Mouse (Mus musculus) c-Kit-positive CD71-negative TER-119-negative erythroid progenitor cells, embryonic 14.5 days (primary cell): ENCODE data around the gene Odf4.

ENCODE experiments used
- DNase-seq: peaks from one replicate; pipeline ENCODE4 v3.0.0-alpha.2; 2013; ENCODE audit warnings: low read depth

The Odf4 gene

DNA sequence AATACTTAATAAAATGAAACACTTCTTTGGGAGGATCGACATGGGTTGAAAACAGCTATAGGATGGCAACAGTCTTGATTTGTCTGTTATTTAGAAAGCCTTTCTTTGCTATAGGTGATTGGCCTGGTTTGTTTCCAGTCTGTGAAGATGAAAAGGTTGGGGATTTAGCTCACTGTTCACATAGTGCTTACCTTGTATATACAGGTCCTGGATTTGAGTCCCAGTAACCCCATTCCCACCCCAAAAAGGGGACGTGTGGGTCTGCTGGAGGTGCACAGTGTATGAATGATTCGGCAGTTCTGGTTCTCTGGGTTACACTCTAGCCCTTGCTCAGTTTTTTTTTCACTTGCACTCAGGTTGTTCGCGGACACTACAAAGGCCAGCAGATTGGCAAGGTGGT, 24.1 kb downstream of the Odf4 start:
- DNase-seq, result no peak

DNA sequence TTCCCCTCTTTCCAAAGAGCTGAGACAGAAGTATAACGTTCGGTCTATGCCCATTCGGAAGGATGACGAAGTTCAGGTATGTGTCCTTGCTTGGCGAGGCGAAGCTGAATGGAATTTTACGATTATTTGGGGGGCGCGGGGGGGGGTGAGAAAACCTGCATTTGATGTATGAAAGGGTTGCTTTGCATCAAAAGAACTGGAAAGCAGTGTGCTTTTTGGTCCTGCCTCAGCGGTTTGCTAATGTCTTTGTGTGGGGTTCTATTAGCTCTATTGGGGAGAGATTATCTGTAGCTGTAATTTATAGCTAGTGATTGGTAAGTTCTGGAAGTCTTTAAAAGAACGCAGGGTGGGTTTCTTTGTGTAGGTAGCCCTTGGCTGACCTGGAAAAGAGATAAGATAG, 24.5 kb downstream of the Odf4 start:
- no peak for DNase-seq

DNA sequence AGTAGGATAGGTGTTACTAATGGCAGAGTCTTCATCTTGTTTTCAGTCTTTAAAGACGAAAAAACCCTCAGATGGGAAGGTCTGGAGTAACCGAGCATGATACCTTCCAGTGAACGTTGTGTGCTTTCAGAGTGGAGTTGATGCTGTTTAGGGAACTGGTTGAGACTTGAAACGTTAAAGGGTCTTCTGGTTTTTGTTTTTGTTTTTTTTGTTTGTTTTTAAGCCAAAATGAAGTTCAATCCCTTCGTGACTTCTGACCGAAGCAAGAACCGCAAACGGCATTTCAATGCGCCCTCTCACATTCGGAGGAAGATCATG, 24.9 kb downstream of the Odf4 start:
- DNase-seq, result no peak

DNA sequence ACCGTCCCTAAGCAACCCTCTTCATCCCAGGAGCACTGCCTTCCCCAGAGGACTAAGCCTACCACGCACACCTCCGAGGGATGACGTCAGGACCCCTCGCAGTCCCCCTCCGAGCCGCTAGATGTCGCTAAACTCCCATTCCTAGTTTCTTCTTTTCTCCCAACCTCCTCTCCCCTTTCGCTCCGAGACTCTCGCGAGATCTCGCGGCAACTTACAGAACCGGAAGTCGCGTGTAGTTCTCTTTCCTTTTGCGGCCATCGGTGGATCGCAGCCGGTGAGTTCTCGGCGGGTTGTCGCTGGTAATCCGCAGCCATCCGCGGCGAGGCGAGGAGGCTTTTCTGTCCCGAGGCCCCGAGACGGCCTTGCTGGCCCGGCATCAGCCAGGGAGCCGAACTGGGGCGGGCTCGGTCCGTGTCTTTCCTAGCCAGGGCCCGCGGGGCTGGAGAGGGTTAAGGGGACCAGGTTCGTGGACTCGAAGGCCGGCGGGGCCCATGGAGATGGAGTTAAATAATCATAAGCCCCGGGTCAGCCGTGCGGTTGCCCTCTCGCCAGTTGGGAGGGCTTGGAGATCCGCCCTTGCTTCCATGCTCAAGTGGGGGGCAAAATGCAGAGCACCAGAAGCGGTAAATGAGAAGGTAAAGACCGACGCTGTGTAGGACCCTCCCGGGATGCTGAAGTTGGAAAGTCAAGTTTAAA, 25.4 kb downstream of the Odf4 start, which contains the start of gene Rpl26:
Gene Rpl26, plus strand, starts transcription at position 233 of the 696 bp plus-strand sequence.
- DNase-seq, result peak; percentile 100

DNA sequence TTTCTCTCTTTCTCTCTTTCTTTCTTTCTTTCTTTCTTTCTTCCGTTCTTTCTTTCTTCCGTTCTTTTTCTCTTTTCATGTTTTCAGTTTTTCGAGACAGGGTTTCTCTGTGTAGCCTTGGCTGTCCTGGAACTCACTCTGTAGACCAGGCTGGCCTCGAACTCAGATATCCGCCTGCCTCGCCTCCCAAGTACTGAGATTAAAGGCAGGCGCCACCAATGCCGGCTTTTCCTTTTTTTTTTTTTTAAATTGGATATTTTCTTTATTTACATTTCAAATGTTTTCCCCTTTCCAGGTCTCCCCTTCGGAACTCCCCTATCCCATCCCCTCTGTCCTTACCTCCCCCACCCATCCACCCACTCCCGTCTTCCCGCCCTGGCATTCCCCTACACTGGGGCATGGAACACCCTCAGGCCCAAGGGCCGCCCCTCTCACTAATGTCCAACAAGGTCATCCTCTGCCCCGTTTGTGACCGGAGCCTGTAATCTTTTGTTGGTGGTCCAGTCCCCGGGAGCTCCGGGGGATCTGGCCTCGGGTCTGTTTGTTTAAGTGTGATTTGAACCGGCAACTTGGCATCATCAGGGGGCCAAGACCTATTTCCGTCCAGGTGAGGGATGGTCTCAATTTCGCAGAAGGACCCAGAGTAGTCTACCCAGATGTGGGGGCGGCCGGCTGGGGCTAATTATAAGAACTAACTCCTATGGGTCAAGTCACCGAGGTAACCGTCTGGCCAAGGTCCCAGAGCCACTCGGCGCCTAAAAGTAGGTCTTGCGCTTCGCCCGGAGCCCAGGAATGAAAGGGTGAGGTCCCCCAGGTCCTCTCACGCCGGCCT, 26.1 kb downstream of the Odf4 start:
- DNase-seq, result no peak

DNA sequence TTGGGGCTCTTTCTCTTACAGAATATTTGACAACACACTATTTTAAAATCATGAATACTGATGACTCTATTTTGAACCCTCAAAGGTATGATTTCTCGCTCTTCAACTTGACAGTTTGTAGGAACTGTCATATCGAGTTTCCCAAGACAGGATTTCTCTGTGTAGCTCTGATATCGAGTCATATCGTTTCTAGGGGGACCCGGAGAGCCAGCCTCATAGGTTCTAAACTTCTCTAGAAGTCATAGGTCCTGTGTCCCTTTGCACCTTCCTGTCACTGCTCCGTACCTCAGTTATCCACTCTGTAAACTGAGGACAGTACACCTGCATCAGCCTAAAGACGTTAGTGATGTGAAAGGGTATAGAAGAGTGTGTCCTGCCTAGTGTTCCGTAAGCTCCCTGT, 27.1 kb downstream of the Odf4 start:
- no peak for DNase-seq

DNA sequence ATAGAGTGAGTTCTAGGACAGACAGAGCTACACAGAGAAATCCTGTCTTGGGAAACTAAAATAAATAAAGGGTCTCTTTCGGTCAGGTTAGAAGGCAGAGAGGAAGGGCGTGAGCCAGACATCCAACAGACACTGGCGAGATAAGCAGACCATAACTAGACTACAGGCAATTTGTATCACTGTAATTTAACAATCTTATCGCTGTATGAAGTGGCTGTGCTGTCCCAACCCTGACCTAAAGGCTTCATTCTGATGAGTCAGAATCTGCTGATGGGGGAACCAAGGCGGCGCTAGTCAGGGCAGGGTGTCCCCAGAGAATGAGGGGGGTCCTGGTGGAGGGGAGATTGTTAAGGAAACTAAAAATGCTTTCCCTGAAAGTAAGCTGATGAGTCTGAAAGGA, 28.1 kb downstream of the Odf4 start:
- DNase-seq, result no peak

DNA sequence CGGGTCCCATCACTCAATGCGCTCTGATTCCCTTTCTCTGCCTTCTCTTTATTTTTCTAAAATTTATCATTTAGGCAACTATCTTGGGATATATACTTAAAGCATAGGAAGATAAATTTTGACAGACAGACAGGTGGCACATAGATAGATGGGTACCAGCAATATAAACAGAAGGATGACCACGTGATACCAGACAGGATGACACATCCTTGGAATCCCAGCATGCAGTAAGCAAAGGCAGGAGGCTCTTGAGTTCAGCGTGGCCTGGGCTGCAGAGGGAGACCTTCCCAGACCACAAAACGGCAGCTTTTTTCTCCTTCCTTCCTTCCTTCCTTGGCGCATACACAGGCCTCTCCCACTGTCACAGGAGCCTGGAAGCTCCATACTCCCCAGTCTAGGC, 29.0 kb downstream of the Odf4 start:
- DNase-seq, result no peak

DNA sequence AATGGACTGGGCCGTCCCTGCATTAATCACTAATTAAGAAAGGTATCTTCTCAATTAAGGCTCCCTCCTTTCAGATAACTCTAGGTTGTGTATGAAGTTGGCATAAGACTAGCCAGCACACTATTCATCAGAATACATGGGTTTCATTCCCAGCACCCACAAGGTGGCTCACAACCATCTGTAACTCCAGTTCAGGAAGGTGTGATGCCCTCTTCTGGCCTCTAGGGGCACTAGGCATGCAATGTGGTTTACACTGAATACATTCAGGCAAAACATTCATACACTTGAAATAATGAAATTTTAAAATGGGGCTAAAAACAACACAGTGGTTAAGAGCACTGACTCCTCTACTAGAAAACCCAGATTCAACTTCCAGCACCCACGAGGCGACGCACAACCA, 29.8 kb downstream of the Odf4 start:
- DNase-seq, result no peak

DNA sequence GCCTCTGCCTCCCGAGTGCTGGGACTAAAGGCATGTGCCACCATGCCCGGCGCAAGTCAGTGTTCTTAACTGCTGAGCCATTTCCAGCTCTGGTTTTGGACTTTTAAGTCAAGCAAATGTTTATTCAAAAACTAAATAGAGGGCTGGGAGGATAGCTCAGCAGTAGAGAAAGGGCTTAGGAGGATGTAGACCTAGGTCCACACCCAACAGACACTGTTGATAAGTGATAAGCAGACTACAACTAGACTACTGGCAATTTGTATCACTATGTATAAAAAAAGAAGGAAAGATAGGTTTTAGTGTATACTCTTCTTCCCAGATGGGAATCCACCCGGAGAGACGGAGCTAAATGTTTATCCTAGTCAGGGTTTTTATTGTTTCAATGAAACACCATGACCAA, 30.6 kb downstream of the Odf4 start:
- no peak for DNase-seq

DNA sequence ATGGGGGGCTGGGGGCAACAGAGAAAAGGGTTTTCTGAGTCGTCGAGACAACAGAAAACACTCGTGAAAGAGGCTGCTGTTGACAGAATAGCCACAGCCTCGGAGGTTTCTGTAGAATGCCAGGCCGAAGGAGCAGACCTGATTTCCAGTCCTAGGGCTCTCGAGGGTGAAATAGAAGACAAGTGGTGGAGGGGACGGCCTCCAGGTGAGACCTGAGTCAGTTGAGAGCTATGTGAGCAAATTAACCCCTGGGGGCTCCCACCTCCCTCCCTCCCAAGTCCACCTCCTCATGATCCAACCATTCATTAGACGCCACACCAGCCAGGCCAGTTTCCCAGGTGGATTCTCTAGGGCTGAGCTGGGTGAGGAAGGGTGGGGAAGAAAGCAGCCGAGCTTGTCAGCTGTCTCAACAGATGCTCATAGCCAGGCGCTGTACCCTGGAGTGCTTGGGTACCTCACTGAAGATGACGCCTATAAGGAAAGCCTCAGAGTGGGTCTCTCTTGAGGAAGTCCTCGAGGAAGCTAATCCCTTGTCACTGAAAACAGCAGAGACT, 32.9 kb downstream of the Odf4 start:
- DNase-seq, result no peak

DNA sequence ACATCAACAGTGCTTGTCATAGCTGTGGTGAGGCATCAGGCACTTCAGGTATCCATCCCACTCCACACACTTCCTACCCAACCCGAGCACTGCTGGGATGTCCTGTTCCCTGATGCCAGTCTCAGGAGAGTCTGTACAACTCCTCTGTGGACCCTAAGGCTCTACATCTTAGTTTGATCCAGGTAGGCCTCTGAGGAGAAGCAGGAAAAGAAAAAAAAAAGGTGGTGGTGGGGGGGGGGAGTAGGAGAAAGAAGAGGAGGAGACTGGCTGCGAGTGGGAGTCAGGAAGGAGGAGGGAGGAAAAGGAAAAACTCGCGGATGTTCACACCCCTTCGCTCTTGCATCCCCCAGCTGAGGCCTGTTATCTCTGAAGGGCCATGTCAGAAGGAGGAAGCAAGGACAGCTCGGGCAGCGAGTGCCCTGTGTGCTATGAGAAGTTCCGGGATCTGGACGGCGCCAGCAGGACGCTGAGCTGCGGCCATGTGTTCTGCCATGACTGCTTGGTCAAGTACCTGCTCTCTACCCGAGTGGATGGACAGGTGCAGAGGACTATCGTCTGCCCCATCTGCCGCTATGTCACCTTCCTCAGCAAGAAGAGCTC, 34.5 kb downstream of the Odf4 start:
- no peak for DNase-seq

DNA sequence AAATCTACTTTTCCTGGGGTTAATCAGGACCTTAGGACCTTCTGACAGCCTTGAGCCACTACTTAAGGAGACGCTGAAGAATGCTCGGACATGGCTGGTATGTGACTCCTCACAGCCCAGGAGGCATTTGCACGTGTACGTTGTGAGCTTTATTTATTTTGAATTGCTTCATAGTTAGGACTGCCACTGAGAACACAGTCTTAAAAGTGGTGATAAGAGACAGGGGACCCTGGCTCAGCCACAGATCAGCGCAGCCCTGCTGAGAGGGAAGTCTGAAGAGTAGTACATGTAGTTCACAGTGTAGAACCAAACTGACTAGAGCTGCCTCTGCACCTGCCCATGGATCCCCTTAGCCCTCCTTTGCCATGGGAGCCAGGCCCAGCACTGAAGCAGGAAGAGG, 35.1 kb downstream of the Odf4 start:
- DNase-seq, result no peak

DNA sequence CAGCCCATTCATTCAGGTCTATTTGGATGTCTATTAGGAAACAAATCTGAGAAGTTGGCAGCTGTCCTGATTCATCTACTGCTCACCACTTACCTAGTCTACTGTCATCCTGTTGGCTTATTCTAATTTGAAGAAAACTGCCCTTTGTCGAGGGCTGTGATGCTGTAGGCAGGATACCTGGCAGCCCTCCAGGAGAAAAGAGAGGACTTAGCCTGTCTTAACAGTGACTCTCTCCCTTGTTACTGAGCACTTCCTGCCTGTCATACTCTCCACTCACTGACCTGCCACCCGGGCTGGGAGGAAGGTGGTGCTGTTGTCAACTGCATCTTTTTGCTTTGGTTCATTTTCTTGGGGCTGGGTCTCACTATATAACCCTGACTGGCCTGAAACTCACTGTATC, 36.3 kb downstream of the Odf4 start:
- DNase-seq, result no peak

DNA sequence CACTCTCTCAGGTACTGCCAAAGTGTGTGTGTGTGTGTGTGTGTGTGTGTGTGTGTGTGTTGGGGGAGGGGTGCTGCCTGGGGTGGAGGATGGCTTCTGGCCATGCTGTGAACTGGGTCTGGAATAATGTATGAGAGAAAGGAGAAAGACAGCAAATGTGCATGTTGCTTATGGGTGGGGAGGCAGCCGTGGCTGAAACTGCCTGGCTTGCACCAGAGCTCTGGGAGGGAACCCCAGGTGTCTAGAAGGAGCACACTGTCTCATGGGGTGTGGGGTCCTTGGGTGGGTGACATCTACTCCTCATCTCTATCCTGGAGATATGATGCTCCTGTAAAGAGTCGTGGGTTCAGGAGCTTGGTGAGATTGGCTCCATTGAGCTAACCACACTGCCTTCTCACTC, 38.2 kb downstream of the Odf4 start:
- DNase-seq, result no peak

DNA sequence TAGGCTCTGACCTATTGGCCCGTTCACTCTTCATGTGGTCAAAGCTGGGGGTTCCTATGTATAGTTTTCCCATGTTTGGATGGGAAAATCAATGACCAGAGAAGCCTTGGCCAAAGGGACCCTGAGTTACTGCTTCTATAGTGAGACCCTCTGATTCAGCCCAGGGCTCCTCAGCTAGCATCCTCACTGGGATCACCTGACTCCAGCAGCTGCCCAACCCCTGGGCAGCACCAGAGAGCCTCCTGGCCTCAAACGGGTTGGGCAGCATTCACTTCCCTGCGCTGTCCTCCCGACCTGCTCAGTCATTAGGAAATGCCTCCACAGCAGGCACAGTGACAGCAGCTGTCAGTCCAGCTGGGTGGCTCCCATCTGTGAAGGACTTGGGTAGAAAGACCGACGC, 38.6 kb downstream of the Odf4 start, which contains the start of gene Rnf222:
Gene Rnf222, plus strand, starts transcription at position 301 of the 400 bp plus-strand sequence.
- DNase-seq, result no peak

DNA sequence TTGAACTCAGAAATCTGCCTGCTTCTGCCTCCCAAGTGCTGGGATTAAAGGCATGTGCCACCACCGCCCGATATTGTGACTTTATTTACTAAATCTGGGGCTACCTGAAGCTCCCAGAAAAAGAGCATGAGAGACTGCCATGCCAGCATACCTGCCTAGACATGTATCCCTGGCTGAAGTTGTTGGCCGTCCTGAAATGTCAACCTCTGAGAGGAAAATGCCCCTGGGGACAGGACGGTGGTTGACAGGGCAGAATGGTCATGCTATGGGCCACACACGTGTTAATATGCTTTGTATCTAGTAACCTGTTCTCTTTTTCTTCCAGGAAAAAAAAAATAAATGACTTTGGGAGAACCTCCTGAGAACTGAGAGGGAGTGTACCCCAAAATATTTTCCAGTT, 40.8 kb downstream of the Odf4 start:
- no peak for DNase-seq

DNA sequence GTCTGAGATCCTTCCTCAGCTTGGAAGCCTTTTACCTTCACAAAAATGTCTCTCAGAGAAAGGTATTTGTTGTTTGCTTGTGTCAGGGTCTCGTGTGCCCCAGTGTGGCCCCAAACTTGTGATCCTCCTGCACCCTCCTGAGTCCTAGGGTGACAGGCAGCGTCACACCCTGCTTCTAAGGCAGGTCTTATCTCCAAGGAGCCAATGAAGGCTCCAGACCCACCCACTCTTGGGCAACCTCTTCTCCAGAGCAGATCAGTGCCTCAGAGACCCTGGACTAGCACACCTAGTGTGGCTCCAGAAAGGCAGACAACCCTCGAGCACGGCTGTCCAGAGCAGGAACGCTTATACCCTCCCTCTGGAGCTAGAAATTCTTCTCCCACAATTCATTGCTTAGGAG, 42.5 kb downstream of the Odf4 start:
- no peak for DNase-seq

DNA sequence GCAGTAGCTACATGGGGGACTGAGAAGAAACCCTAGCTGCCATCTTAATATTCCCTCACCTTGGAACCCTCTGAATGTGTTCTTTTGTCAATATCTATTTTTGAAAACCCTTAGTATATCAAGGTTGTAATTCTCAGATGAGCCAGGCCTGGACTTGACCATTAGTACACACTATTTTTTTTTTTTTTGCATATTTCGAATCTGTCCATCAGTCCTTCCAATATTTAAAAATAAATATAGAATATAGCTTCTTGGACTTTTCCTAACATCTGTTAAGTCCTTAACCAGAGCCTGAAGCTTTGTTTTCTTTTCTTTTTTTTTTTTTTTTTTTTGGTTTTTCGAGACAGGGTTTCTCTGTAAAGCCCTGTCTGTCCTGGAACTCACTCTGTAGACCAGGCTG, 43.0 kb downstream of the Odf4 start:
- no peak for DNase-seq

DNA sequence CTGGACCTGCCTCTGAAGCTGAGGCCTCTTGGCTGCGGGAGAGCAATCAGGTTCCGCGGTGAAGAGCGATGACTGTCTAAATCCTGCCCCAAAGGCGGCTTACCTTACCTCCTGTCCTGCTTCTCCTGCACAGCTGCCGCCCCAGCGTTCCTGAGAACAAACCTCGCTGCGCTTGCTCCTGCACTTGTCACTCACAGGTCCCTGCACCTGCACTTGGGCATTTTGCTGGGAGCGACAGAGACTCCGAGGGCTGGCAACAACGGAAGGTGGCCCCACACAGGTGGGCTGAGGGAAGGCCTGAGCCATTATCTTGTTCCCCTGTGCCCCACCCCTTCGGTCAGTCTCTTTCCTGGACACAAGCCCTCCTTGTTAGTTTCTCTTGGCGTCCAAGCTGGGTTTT, 44.8 kb downstream of the Odf4 start:
- DNase-seq, result no peak

DNA sequence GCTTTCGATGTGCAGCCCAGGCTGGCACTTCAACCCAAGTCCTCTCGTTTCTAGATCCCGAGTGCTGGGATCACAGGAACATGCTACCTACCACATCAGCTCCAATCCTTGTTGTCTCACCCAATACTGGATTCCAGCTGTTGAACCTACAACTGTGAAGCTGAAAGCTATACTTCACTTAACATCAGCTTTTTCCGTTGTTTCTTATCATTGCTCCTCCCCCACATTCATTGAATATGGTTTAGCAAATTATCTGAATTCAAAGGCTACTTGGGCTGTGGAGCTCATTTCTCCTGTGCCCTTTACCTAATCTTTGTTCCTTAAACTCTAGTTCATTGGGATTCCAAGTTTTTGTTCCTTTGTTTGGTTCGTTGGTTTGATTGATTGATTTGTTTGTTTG, 48.1 kb downstream of the Odf4 start:
- DNase-seq, result no peak

DNA sequence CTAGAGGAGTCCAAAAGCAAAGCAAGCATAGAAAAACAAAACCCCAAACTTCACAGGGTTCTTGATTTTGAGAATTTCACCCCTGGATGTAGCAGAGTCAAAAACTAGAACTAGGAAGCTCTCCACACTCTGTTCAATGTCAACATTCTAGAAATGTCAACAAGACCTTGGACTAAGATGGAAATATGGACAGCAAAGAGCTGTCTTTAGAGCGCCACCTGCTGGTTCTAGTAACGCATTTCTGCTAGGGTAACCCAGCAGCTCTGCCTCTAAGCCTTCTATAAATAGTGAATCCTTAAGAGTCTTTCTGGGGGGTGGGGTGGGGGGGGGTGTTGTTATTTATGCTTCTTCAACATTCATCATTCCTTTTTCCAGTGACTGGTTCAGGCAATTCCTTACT, 52.0 kb downstream of the Odf4 start:
- peak; percentile 64 for DNase-seq
